Mouse (Mus musculus) hindbrain, embryonic 14.5 days (tissue): ENCODE measurements around the gene Pdzk1ip1. TPM values are rescaled to one million over a fixed set of nuclear protein-coding genes. Genes with fewer than 3 reads are reported as not detected.

Source experiments
- ATAC-seq: fragments of 200-750 bp; cut with Nextera tagmentation; 2 replicates; pipeline ENCODE4 v1.8.0; 2017; ENCODE audit warnings: moderate number of reproducible peaks, mild to moderate bottlenecking, moderate TSS enrichment, moderate library complexity; ENCODE audit not compliant: low FRiP score
- DNase-seq: peaks from one replicate; pipeline ENCODE4 v3.0.0-alpha.2; 2015; ENCODE audit warnings: low spot score
- H3K27ac ChIP-seq: fragments of 300-500 bp; sonication (generic); 2 replicates; pipeline ENCODE4 v1.5.1; 2014; ENCODE audit warnings: mild to moderate bottlenecking, moderate library complexity
- H3K27me3 ChIP-seq: fragments of 300-500 bp; sonication (generic); 2 replicates; pipeline ENCODE4 v1.6.1; 2014; ENCODE audit warnings: mild to moderate bottlenecking, low read length, mixed read lengths; ENCODE audit not compliant: control insufficient read depth, insufficient read depth
- H3K36me3 ChIP-seq: fragments of 300-500 bp; sonication (generic); replicated peaks from 2 replicates; pipeline ENCODE4 v1.6.1; 2014; ENCODE audit not compliant: control insufficient read depth, insufficient read depth
- H3K4me1 ChIP-seq: fragments of 300-500 bp; sonication (generic); replicated peaks from 2 replicates; pipeline ENCODE4 v1.6.1; 2014; ENCODE audit warnings: antibody characterized with exemption, low read length, mixed read lengths; ENCODE audit not compliant: control insufficient read depth, insufficient read depth
- H3K4me2 ChIP-seq: fragments of 300-500 bp; sonication (generic); replicated peaks from 2 replicates; pipeline ENCODE4 v1.6.1; 2014; ENCODE audit warnings: mild to moderate bottlenecking, moderate library complexity
- H3K4me3 ChIP-seq: fragments of 300-500 bp; sonication (generic); replicated peaks from 2 replicates; pipeline ENCODE4 v1.5.1; 2014; ENCODE audit warnings: mild to moderate bottlenecking, low read length
- H3K9ac ChIP-seq: fragments of 300-500 bp; sonication (generic); 2 replicates; pipeline ENCODE4 v1.6.1; 2014
- H3K9me3 ChIP-seq: fragments of 300-500 bp; sonication (generic); 2 replicates; pipeline ENCODE4 v1.6.1; 2016; ENCODE audit warnings: low read length; ENCODE audit not compliant: control insufficient read depth
- WGBS: fragments of 180-500 bp; shearing (Covaris S2); extraction: QIAGEN DNeasy Blood & Tissue Kit; methylation state at CpG from one replicate; pipeline ENCODE4 v1.1.7; 2014; 5-methylcytosine and 5-hydroxymethylcytosine counted together
- polyA plus RNA-seq: library from polyadenylated mRNA; unstranded; fragments of >200 nt; fragmentation: Nextera tagmentation; extraction: Ambion mirVana; gene quantifications from 2 replicates; pipeline ENCODE4 v1.2.1, GENCODE M21; 2014

Gene Pdzk1ip1
- polyA plus RNA-seq, 1 experiment from 2014 or later, result 3.0 TPM

- Histone ChIP-seq H3K27me3 (no peaks in the 10 kb centered on the region), H3K36me3 (no peaks in the 10 kb centered on the region), H3K4me2 (peak overlapping the region; percentile 75), H3K27ac (peak overlapping the region; percentile 84), H3K9me3 (no peaks in the 10 kb centered on the region), H3K4me1 (0 out of 2 replicates have a peak, but pooled peaks cover 4% of the 10 kb centered on the region), H3K4me3 (peak overlapping the region; percentile 53), H3K9ac (peak overlapping the region; percentile 80)
- ATAC-seq (no peak), DNase-seq (peak; percentile 30)
- WGBS, result 9% methylated on average over 5 of the region's 5 CpGs
Observed at GRCm38 (mm10) chr4:115133085-115133484, 44.6 kb downstream of the Pdzk1ip1 start.

GRCm38 (mm10) chr4:115133621-115134295, 45.2 kb downstream of the Pdzk1ip1 start, which contains the start of gene Cyp4x1:
Gene Cyp4x1, minus strand, starts transcription at chr4:115134281.
- no peaks in the 10 kb centered on the region for H3K9me3 ChIP-seq
- DNase-seq (peak; percentile 74), ATAC-seq (peak; percentile 91)

GRCm38 (mm10) chr4:115134296-115134630, 45.8 kb downstream of the Pdzk1ip1 start:
- Histone ChIP-seq H3K9me3 (no peaks in the 10 kb centered on the region), H3K4me1 (0 out of 2 replicates have a peak, but pooled peaks cover 4% of the 10 kb centered on the region), H3K4me3 (peak overlapping the region; percentile 53), H3K4me2 (peak overlapping the region; percentile 75), H3K36me3 (no peaks in the 10 kb centered on the region), H3K27me3 (no peaks in the 10 kb centered on the region), H3K27ac (peak overlapping the region; percentile 84), H3K9ac (peak overlapping the region; percentile 80)
- WGBS, result 12% methylated on average over 7 of the region's 7 CpGs
- DNase-seq (peak; percentile 25), ATAC-seq (peak; percentile 59; the same call in 1 of the 2 replicates)

More at GRCm38 (mm10) chr4:115133621-115134295, 45.2 kb downstream of the Pdzk1ip1 start, which contains the start of gene Cyp4x1:
- Histone ChIP-seq H3K4me3 (peak within 1 kb of the TSS; percentile 53), H3K27ac (peak within 1 kb of the TSS; percentile 84), H3K4me2 (peak within 1 kb of the TSS; percentile 75), H3K9ac (peak within 1 kb of the TSS; percentile 80), H3K36me3 (no peaks in the 10 kb centered on the region), H3K27me3 (no peaks in the 10 kb centered on the region), H3K4me1 (0 out of 2 replicates have a peak, but pooled peaks cover 4% of the 10 kb centered on the region)
- 1% methylated on average over 28 of the region's 29 CpGs for WGBS

Other genes starting within 250 kb of the Pdzk1ip1 start
- gene Foxd2, start 179.8 kb upstream of the Pdzk1ip1 start, polyA plus RNA-seq, result 0.16 TPM in 1 of 2 replicates, not detected in the other
- not detected in 2 replicates for gene Foxe3, start 162.7 kb upstream of the Pdzk1ip1 start, polyA plus RNA-seq
- gene Cmpk1, start 101.5 kb upstream of the Pdzk1ip1 start, polyA plus RNA-seq, result 227 and 244 TPM in 2 replicates
- gene Stil, start 88.5 kb upstream of the Pdzk1ip1 start, polyA plus RNA-seq, result 2.9 and 3.6 TPM in 2 replicates
- 5.6 and 7.4 TPM in 2 replicates for gene Tal1, start 32.3 kb upstream of the Pdzk1ip1 start, polyA plus RNA-seq
- 10.2 and 11.5 TPM in 2 replicates for gene Cyp4x1, start 45.6 kb downstream of the Pdzk1ip1 start, polyA plus RNA-seq
- not detected in 2 replicates for gene Cyp4a29, start 153.4 kb downstream of the Pdzk1ip1 start, polyA plus RNA-seq
- not detected in 2 replicates for gene Cyp4a12a, start 210.3 kb downstream of the Pdzk1ip1 start, polyA plus RNA-seq